Mouse (Mus musculus) left cerebral cortex, adult 9 months (tissue): ENCODE measurements around the gene Bcl11a.

Experiments
- DNase-seq, 2 experiments: peaks; one replicate each; pipeline ENCODE4 v3.0.0; 2022; ENCODE audit warnings: low spot score in 2 of 2

Gene Bcl11a

GRCm38 (mm10) chr11:24202641-24203361 is 124.9 kb downstream of the Bcl11a start:
- no peak for DNase-seq

GRCm38 (mm10) chr11:24203489-24203888 is 125.6 kb downstream of the Bcl11a start:
- no peak for DNase-seq

GRCm38 (mm10) chr11:24208951-24209351 is 131.1 kb downstream of the Bcl11a start:
- DNase-seq: no peak

- DNase-seq: no peak
These were observed 136.8 kb downstream of the Bcl11a start for GRCm38 (mm10) chr11:24214509-24215134.

- no peak for DNase-seq
These were observed 140.0 kb downstream of the Bcl11a start for GRCm38 (mm10) chr11:24217741-24218333.

- DNase-seq: no peak
These were observed 143.9 kb downstream of the Bcl11a start for GRCm38 (mm10) chr11:24221601-24222307.
